Mouse (Mus musculus) layer of hippocampus, adult 11-12 months (tissue): ENCODE data around the gene Polr1e.
"Not testable (repeated sequence)": the region's sequence is repeated elsewhere in the genome, so short reads cannot be mapped to it uniquely, and the experiment has no call there.

Source experiments
- DNase-seq: peaks from one replicate; pipeline ENCODE4 v3.0.0; 2022; ENCODE audit warnings: low spot score

The Polr1e gene

DNA sequence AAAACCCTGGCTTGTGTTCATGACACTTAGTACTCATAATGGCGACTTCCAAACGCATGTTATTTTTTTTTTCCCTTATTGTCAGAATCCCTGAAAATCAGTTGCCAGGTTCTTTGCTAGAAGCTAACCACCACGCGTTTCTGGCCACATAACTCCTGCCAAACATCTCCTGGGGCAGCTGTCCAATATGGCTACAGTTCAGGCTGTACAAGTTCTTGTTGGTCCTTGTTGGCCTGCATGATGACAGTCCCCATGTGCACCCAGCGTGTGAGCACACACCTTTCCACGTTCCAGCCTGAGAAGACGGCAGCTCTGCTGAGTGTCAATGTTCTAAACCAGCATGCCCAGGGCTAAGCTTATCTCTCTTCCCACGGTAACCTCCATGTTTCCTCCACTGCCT is 37.1 kb downstream of the Polr1e start:
- no peak for DNase-seq

DNA sequence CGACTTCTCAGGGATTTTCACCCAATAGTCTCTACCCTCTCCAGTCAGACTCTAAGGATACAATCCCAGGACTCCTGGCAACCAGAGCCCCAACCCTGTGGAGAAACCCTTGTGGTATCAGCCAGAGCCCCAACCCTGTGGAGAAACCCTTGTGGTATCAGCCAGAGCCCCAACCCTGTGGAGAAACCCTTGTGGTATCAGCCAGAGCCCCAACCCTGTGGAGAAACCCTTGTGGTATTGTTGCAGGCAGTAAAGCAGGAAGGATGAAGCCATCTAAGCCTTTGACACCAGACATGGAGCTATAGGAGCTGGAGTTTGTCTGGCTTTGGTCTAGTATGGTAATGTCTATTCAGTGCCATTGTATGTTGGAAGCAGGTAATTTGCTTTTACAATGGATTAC is 45.5 kb downstream of the Polr1e start:
- DNase-seq, result not testable (repeated sequence)

DNA sequence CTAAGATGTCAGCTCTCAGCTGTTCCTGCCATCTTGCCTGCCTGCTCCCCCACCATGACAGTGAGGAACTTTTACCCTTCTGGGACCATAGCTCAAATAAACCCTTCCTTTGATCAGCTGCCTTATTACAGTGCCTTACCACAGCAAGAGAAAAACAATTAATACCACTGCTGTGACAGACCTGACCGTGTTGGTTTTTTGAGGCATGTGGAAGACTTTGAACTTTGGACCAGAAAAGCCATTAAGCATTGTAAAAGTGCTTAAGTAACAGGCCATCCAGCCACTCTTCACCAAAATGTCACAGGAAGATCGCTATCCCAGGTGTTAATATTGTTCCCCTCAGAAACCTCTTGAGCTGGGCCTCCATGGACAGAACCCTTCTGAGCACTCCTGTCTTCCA is 46.2 kb downstream of the Polr1e start:
- DNase-seq, result no peak

DNA sequence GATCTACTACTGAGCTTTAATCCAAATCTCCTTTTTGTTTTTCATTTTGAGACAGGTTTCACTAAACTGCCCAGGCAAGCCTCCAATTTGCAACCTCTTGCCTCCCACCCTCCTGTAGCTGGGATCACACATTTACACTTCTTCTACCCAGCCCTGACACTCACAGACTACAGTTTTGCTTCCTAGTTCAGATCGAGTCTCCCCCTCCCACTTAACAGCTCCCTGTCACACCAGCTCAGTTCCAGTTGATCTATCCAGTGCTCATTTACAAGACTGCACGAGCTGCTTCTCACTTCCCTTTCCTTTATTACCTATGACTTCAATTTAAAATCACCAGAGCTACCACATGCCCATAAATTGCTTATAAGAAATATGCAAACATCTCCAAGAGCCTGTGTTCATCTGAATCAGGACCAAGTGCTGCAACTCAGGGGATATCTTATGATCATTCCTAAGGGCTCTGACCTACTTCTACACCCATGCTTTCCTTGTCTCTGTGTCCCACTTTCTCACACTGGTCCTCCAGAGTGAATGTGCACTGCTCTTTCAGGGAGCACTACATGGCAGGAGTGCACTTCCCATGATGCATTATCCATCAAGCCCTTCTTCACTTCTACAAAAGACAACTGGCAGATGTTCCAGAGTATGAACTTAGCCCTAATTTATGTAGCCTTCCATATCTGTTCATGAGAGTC is 47.8 kb downstream of the Polr1e start:
- DNase-seq, result no peak

GRCm38 (mm10) chr4:45067742-45068141 is 49.4 kb downstream of the Polr1e start:
- no peak for DNase-seq

DNA sequence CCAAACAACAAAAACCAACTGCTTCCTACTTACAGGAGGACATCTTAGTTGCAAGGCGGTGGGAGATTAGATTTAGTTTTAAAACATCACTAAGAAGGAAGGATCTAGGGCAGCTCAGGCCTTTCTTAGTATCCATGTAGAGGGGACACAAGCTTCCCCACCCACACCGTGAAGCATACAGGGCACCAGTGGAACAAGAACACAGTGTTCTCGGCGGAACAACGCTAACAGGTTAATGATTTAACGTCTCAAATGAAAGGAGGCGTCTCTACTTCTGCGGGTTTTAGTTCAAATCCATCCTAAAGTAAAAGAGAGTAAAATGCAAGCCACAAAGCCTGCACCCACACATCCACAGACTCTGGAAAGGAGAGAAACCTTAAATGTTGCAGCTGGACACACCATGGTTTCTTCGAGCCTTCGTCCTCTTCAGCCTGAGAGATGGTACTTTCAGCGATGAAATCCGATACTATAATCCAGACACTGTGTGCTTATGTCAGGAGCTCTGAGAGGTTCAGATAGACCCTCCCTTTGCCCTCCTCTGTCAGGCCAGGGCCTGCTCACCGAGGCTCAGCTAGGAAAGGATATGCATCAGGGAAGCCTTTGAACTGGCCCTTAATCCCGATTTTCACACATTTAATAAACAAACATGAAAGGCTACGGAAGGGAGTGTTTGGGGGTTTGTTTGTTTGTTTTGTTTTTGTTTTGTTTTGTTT is 54.0 kb downstream of the Polr1e start:
- DNase-seq, result no peak

GRCm38 (mm10) chr4:45073544-45073943 is 55.2 kb downstream of the Polr1e start:
- DNase-seq, result no peak

- not testable (repeated sequence) for DNase-seq
These were observed 62.7 kb downstream of the Polr1e start for GRCm38 (mm10) chr4:45081041-45081440.

DNA sequence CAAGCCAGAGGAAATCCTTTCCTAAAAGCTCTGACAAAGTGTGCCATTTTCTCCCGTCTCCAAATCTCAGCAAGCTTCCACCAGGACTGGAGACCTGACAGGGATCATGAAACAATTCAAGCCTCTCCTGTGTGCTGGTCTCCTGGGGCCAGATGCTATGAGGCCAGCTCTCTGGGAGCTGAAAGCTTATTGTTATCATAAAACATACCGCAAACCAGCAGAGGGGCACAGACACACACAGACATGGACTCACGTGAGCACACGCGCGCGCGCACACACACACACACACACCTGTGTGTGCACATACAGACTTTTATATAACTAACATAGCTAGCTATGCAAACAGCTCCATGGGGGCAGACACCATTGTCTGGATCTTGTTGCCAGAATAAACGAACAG is 64.6 kb downstream of the Polr1e start:
- no peak for DNase-seq

DNA sequence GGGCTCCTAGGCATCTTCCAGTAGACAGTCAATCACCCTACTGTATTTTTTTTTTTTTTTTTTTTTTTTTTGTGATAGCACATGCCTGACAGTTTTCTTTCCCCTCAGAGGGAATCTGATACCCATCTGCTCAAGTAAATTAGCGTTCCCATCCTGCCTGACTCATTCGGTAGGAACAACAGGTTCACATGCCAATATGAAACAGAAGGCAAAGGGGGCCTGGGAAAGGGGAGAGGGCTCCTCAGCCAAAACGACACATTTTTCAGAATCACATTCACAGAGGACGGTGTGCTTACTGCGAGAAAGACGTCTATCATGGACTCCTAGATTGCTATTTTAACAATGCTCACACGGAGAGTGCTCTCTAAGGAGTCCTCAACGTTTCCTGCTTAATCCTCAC is 65.1 kb downstream of the Polr1e start:
- DNase-seq, result peak; percentile 41

DNA sequence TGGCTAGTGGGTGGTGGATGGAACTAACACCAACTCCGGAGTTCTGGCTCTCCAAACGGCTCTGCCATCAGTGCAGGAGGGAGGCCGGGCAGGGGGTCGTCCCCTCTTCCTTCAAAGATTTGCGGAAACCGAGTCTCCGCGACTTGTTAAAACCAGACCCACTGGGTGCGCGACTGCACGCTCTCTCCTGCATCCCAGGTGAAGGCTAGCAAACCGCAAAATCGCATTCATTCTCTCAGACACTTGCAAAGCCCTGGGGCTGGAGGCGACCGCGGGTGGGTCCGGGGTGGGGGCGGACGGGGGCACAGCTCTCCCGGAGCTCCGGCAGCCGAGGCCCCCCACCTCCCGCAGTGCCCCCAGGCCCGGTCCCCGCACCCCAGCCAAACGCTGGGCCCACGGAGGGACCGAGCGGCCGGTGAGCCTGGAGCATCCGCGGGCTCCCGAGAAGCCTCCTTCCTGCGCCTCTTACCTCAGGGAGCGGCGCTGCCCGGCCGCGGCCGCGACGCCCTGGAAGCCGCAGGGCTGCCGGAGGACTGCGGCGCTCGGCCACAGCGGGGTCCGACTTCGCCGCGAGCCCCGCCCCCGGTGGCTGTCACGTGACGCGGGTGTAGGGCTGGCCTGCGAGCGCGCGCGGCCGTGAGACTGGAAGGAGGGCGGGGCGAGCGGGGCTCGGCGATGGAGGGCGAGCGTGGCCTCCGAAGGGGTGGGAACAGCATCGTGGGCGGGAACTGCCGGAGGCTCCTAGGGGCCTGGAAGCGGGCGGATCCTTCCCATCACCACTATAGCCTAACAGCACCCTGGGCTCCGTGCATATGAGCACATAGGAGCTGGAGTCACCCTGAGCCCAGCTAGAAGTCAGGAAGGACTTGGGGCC is 65.9 kb downstream of the Polr1e start, which contains the start of gene Fbxo10:
Gene Fbxo10, minus strand, starts transcription at position 584 of the 874 bp plus-strand sequence.
- DNase-seq, result peak; percentile 92

DNA sequence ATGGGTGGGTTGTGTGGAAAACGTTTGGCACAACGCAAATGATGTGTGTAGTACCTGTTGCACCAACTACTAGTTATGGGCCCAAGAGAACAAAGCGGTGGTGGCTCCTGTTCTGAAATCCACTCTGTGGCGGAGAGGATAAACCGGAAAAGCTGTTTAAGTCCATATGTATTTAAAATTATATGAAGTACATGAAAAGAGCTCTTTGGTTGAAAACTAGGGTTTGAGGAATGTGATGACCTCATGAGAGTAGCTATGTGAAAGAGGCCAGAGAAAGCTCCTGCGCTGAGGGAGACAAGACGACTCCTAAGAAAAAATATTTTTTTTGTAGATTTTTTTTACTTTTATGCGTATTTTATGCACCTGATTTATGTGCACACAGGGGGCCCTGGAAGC is 66.5 kb downstream of the Polr1e start:
- DNase-seq, result no peak
